Mouse (Mus musculus) hindbrain, embryonic 11.5 days (tissue): ENCODE measurements around the gene Cog3. TPM values are rescaled to one million over a fixed set of nuclear protein-coding genes. Genes with fewer than 3 reads are reported as not detected.
"Not testable (repeated sequence)": the region's sequence is repeated elsewhere in the genome, so short reads cannot be mapped to it uniquely, and the experiment has no call there.

Experiments
- ATAC-seq: fragments of 200-750 bp; cut with Nextera tagmentation; 2 replicates; pipeline ENCODE4 v1.8.0; 2017; ENCODE audit warnings: mild to moderate bottlenecking, moderate TSS enrichment, moderate library complexity; ENCODE audit not compliant: low FRiP score
- DNase-seq: peaks from one replicate; pipeline ENCODE4 v3.0.0-alpha.2; 2015; ENCODE audit warnings: low spot score
- H3K27ac ChIP-seq: fragments of 300-500 bp; sonication (generic); 2 replicates; pipeline ENCODE4 v1.5.1; 2014; ENCODE audit warnings: mild to moderate bottlenecking, low read depth, low read length
- H3K27me3 ChIP-seq: fragments of 300-500 bp; sonication (generic); 2 replicates; pipeline ENCODE4 v1.6.1; 2014; ENCODE audit warnings: mild to moderate bottlenecking, low read length, moderate library complexity, mixed read lengths; ENCODE audit not compliant: control insufficient read depth, insufficient read depth
- H3K36me3 ChIP-seq: fragments of 300-500 bp; sonication (generic); 2 replicates; pipeline ENCODE4 v1.6.1; 2014; ENCODE audit warnings: mild to moderate bottlenecking, low read length, moderate library complexity, mixed read lengths; ENCODE audit not compliant: control insufficient read depth, insufficient read depth
- H3K4me1 ChIP-seq: fragments of 300-500 bp; sonication (generic); replicated peaks from 2 replicates; pipeline ENCODE4 v1.6.1; 2014; ENCODE audit warnings: low read length, mixed read lengths; ENCODE audit not compliant: control insufficient read depth, insufficient read depth
- H3K4me2 ChIP-seq: fragments of 300-500 bp; sonication (generic); replicated peaks from 2 replicates; pipeline ENCODE4 v1.6.1; 2014; ENCODE audit warnings: mild to moderate bottlenecking, low read depth, low read length
- H3K4me3 ChIP-seq: fragments of 300-500 bp; sonication (generic); 2 replicates; pipeline ENCODE4 v1.5.1; 2014; ENCODE audit warnings: low read depth, low read length
- H3K9ac ChIP-seq: fragments of 300-500 bp; sonication (generic); 2 replicates; pipeline ENCODE4 v1.6.1; 2014; ENCODE audit warnings: low read depth, low read length
- H3K9me3 ChIP-seq: fragments of 300-500 bp; sonication (generic); 2 replicates; pipeline ENCODE4 v1.6.1; 2016; ENCODE audit warnings: low read length; ENCODE audit not compliant: control insufficient read depth
- WGBS: fragments of 180-500 bp; shearing (Covaris S2); extraction: QIAGEN DNeasy Blood & Tissue Kit; methylation state at CpG from one replicate; pipeline ENCODE4 v1.1.7; 2014; 5-methylcytosine and 5-hydroxymethylcytosine counted together
- polyA plus RNA-seq: library from polyadenylated mRNA; unstranded; fragments of >200 nt; fragmentation: Nextera tagmentation; extraction: Ambion mirVana; gene quantifications from 2 replicates; pipeline ENCODE4 v1.2.1, GENCODE M21; 2014

Cog3 gene
- polyA plus RNA-seq, 1 experiment from 2014 or later: 23.2 TPM

GRCm38 (mm10) chr14:75789291-75789690, 35.0 kb upstream of the Cog3 start:
- H3K27ac ChIP-seq: no peak overlapping the region
- WGBS: 83% methylated on average over 6 of the region's 6 CpGs
- H3K36me3 ChIP-seq: no peaks in the 10 kb centered on the region
- ATAC-seq: no peak
- no peak overlapping the region for H3K4me2 ChIP-seq
- H3K9ac ChIP-seq: no peak overlapping the region
- H3K9me3 ChIP-seq: no peaks in the 10 kb centered on the region
- H3K27me3 ChIP-seq: no peaks in the 10 kb centered on the region
- no peak for DNase-seq
- no peak overlapping the region for H3K4me3 ChIP-seq
- no peaks in the 10 kb centered on the region for H3K4me1 ChIP-seq

GRCm38 (mm10) chr14:75787794-75788175, 33.5 kb upstream of the Cog3 start:
- no peaks in the 10 kb centered on the region for H3K27me3 ChIP-seq
- DNase-seq (no peak), ATAC-seq (no peak)
- H3K4me1 ChIP-seq: no peaks in the 10 kb centered on the region
- no peaks in the 10 kb centered on the region for H3K9me3 ChIP-seq
- WGBS: 35% methylated on average over 7 of the region's 7 CpGs
- H3K27ac ChIP-seq: no peak overlapping the region
- H3K36me3 ChIP-seq: no peaks in the 10 kb centered on the region
- H3K4me3 ChIP-seq: no peak overlapping the region
- H3K9ac ChIP-seq: no peak overlapping the region
- H3K4me2 ChIP-seq: no peak overlapping the region

GRCm38 (mm10) chr14:75786868-75787793, 32.8 kb upstream of the Cog3 start, which contains the start of gene Slc25a30:
Gene Slc25a30 (minus strand): TSS chr14:75787037.
- Histone ChIP-seq H3K4me2 (peak within 1 kb of the TSS; percentile 76), H3K27me3 (no peaks in the 10 kb centered on the region), H3K27ac (peak within 1 kb of the TSS; percentile 91), H3K4me1 (no peaks in the 10 kb centered on the region), H3K36me3 (no peaks in the 10 kb centered on the region), H3K9me3 (no peaks in the 10 kb centered on the region), H3K9ac (peak within 1 kb of the TSS; percentile 90), H3K4me3 (peak within 1 kb of the TSS; percentile 62)
- DNase-seq: peak; percentile 96
- peak; percentile 99 for ATAC-seq
- WGBS: 8% methylated on average over 49 of the region's 51 CpGs

DNA sequence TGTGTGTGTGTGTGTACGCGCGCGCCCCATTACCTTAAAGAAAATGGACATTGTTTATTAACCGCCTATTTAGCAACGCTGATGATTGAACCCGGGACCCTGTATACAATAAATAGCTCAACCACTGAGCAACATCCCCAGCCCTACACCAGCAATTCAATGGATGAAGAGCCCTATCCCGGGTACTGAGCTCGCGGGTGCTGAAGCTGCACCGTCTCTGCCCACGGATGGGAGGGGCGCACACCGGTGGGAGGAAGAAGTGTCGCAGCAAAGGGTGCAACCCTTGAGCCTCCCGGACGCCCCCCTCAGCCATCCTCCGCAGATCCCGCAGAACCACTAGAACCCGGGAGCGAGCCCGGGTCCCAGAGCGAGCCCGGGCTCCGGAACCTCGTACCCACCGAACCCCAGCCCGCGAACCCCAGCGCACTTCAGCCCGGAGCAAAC, 32.1 kb upstream of the Cog3 start:
- Histone ChIP-seq H3K27me3 (no peaks in the 10 kb centered on the region), H3K4me2 (peak overlapping the region; percentile 76), H3K9ac (peak overlapping the region; percentile 90), H3K4me1 (no peaks in the 10 kb centered on the region), H3K27ac (peak overlapping the region; percentile 91), H3K4me3 (peak overlapping the region; percentile 62), H3K9me3 (no peaks in the 10 kb centered on the region), H3K36me3 (no peaks in the 10 kb centered on the region)
- WGBS: 2% methylated on average over 31 of the region's 31 CpGs
- DNase-seq: no peak
- peak; percentile 86 for ATAC-seq

GRCm38 (mm10) chr14:75779913-75780312, 25.6 kb upstream of the Cog3 start:
- Histone ChIP-seq H3K27me3 (no peaks in the 10 kb centered on the region), H3K9ac (no peak overlapping the region), H3K4me2 (no peak overlapping the region), H3K4me3 (no peak overlapping the region), H3K4me1 (no peaks in the 10 kb centered on the region), H3K9me3 (no peaks in the 10 kb centered on the region), H3K27ac (no peak overlapping the region), H3K36me3 (no peaks in the 10 kb centered on the region)
- WGBS: 94% methylated on average over 4 of the region's 4 CpGs
- DNase-seq (no peak), ATAC-seq (no peak)

DNA sequence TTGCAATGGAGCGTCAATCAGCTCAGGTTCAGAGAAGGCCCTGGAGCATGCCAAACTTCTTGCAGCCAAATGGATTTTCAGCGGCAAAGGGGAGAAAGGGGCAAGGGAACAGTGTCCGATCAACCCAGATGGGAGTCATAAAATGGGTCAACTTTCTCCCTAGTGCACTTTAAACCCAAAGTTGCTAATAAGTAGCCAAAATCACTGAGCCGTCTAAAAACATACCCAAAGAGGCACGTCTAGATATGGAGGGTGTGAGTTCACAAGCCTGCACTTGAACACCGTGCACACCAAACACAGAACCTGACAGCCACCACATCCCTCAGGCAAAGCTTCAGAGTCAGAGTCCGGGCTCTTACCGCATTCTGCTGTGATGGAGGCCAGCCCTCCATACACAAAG, 22.3 kb upstream of the Cog3 start:
- no peaks in the 10 kb centered on the region for H3K27me3 ChIP-seq
- no peaks in the 10 kb centered on the region for H3K9me3 ChIP-seq
- no peak overlapping the region for H3K9ac ChIP-seq
- ATAC-seq: no peak
- WGBS: 96% methylated on average over 8 of the region's 8 CpGs
- 0 out of 2 replicates have a peak, but pooled peaks cover 3% of the 10 kb centered on the region for H3K36me3 ChIP-seq
- H3K4me1 ChIP-seq: no peaks in the 10 kb centered on the region
- no peak overlapping the region for H3K4me3 ChIP-seq
- no peak overlapping the region for H3K4me2 ChIP-seq
- no peak for DNase-seq
- H3K27ac ChIP-seq: no peak overlapping the region

GRCm38 (mm10) chr14:75773431-75773830, 19.1 kb upstream of the Cog3 start:
- ATAC-seq (no peak), DNase-seq (no peak)
- 90% methylated on average over 8 of the region's 8 CpGs for WGBS
- H3K9me3 ChIP-seq: no peaks in the 10 kb centered on the region
- H3K4me2 ChIP-seq: no peak overlapping the region
- H3K4me1 ChIP-seq: no peaks in the 10 kb centered on the region
- 0 out of 2 replicates have a peak, but pooled peaks cover 3% of the 10 kb centered on the region for H3K36me3 ChIP-seq
- H3K27me3 ChIP-seq: no peaks in the 10 kb centered on the region
- no peak overlapping the region for H3K9ac ChIP-seq
- no peak overlapping the region for H3K27ac ChIP-seq
- H3K4me3 ChIP-seq: no peak overlapping the region

GRCm38 (mm10) chr14:75772407-75772806, 18.1 kb upstream of the Cog3 start:
- H3K4me3 ChIP-seq, H3K9ac ChIP-seq, ATAC-seq, H3K27me3 ChIP-seq, H3K36me3 ChIP-seq, DNase-seq, H3K4me2 ChIP-seq, H3K9me3 ChIP-seq, H3K27ac ChIP-seq, H3K4me1 ChIP-seq: not testable (repeated sequence)
- 91% methylated on average over 3 of the region's 3 CpGs for WGBS

DNA sequence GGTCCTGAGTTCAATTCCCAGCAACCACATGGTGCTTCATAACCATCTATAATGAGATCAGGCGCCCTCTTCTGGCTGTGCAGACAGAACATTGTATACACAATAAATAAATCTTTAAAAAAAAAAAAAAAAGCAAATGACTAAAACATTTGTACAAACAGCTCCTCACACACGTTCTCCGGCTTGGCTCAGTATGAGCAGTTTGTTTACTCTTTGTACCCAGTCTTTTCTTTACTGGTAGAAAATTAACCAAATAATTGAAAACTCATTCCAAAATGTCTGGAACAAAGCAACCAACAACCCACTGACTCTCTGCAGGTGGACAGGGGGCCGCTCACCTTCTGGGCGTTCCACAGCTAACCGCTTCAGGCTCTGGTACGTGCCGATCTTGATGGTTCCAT, 16.8 kb upstream of the Cog3 start:
- Histone ChIP-seq H3K4me1 (no peaks in the 10 kb centered on the region), H3K9me3 (no peaks in the 10 kb centered on the region), H3K27ac (no peak overlapping the region), H3K27me3 (no peaks in the 10 kb centered on the region), H3K9ac (no peak overlapping the region), H3K4me3 (no peak overlapping the region), H3K4me2 (no peak overlapping the region), H3K36me3 (0 out of 2 replicates have a peak, but pooled peaks cover 3% of the 10 kb centered on the region)
- WGBS: 88% methylated on average over 8 of the region's 8 CpGs
- ATAC-seq: no peak
- no peak for DNase-seq
